Mouse (Mus musculus) CD4-positive, CD25-positive, alpha-beta regulatory T cell, adult 4 months (primary cell): ENCODE measurements around the gene Foxm1. TPM values are rescaled to one million over a fixed set of nuclear protein-coding genes. Genes with fewer than 3 reads are reported as not detected.

Experiments
- ATAC-seq: one replicate; pipeline ENCODE4 v1.8.0; 2017
- polyA plus RNA-seq, 2 experiments: library from polyadenylated mRNA; unstranded; fragments of 100-300 nt; shearing (Covaris generic); gene quantifications; one replicate each; pipeline ENCODE4 v1.2.1; 2017

The Foxm1 gene
- polyA plus RNA-seq: 1 to 10 TPM; 1.5 to 1.9 TPM

- peak; percentile 81 for ATAC-seq
These were observed at the start of gene Foxm1, which contains the start of gene Rhno1 for GRCm38 (mm10) chr6:128362381-128363006. Gene Foxm1, plus strand, starts transcription at chr6:128362967. Gene Rhno1, minus strand, starts transcription at chr6:128362911.

- no peak for ATAC-seq
These were observed 48.0 kb upstream of the Foxm1 start for GRCm38 (mm10) chr6:128314796-128315195.

- no peak for ATAC-seq
These were observed 47.2 kb upstream of the Foxm1 start for GRCm38 (mm10) chr6:128315597-128315996.

GRCm38 (mm10) chr6:128318317-128318716, 44.5 kb upstream of the Foxm1 start:
- ATAC-seq: peak; percentile 74

- ATAC-seq: peak; percentile 82
These were observed 28.2 kb upstream of the Foxm1 start for GRCm38 (mm10) chr6:128334397-128335124.

- no peak for ATAC-seq
These were observed 25.3 kb upstream of the Foxm1 start for GRCm38 (mm10) chr6:128337467-128337866.

GRCm38 (mm10) chr6:128338876-128339275, 23.9 kb upstream of the Foxm1 start:
- ATAC-seq: no peak

- no peak for ATAC-seq
These were observed 20.6 kb upstream of the Foxm1 start for GRCm38 (mm10) chr6:128341956-128342723.

GRCm38 (mm10) chr6:128345623-128346022, 17.1 kb upstream of the Foxm1 start:
- ATAC-seq: no peak

GRCm38 (mm10) chr6:128346782-128347181, 16.0 kb upstream of the Foxm1 start:
- no peak for ATAC-seq

- ATAC-seq: no peak
These were observed 13.1 kb upstream of the Foxm1 start for GRCm38 (mm10) chr6:128349711-128350110.

GRCm38 (mm10) chr6:128354140-128354539, 8.6 kb upstream of the Foxm1 start:
- no peak for ATAC-seq

- ATAC-seq: peak; percentile 15
These were observed 7.5 kb upstream of the Foxm1 start for GRCm38 (mm10) chr6:128355201-128355681.

GRCm38 (mm10) chr6:128355726-128356416, 6.9 kb upstream of the Foxm1 start, which contains the start of gene Tulp3:
Gene Tulp3, minus strand, starts transcription at chr6:128355851.
- ATAC-seq: peak; percentile 97

- peak; percentile 32 for ATAC-seq
These were observed 3.8 kb upstream of the Foxm1 start for GRCm38 (mm10) chr6:128358999-128359398.

GRCm38 (mm10) chr6:128361901-128362300, 866 bp upstream of the Foxm1 start:
- ATAC-seq: peak; percentile 5

- no peak for ATAC-seq
These were observed 449 bp downstream of the Foxm1 start for GRCm38 (mm10) chr6:128363007-128363825.

- no peak for ATAC-seq
These were observed 2.0 kb downstream of the Foxm1 start for GRCm38 (mm10) chr6:128364721-128365120.

- ATAC-seq: no peak
These were observed 3.7 kb downstream of the Foxm1 start for GRCm38 (mm10) chr6:128366466-128366865.

GRCm38 (mm10) chr6:128370040-128370439, 7.3 kb downstream of the Foxm1 start:
- no peak for ATAC-seq

GRCm38 (mm10) chr6:128375192-128375591, 12.4 kb downstream of the Foxm1 start, which contains the start of the genes Tex52 and Gm44596:
Gene Tex52, plus strand, starts transcription at chr6:128375456.
Gene Gm44596, plus strand, starts transcription at chr6:128375503.
- no peak for ATAC-seq
